Mouse (Mus musculus) liver, embryonic 16.5 days (tissue): ENCODE measurements around the gene Slmap. TPM values are rescaled to one million over a fixed set of nuclear protein-coding genes. Genes with fewer than 3 reads are reported as not detected.

Experiments
- ATAC-seq: fragments of 200-750 bp; cut with Nextera tagmentation; 2 replicates; pipeline ENCODE4 v1.8.0; 2017; ENCODE audit warnings: low read depth, mild to moderate bottlenecking, moderate number of reproducible peaks, moderate library complexity
- H3K27ac ChIP-seq: fragments of 300-500 bp; sonication (generic); 2 replicates; pipeline ENCODE4 v1.5.1; 2014; ENCODE audit warnings: mild to moderate bottlenecking, low read length
- H3K27me3 ChIP-seq: fragments of 300-500 bp; sonication (generic); 2 replicates; pipeline ENCODE4 v1.6.1; 2014; ENCODE audit warnings: low read depth, low read length, mixed read lengths; ENCODE audit not compliant: control insufficient read depth, insufficient read depth
- H3K36me3 ChIP-seq: fragments of 300-500 bp; sonication (generic); 2 replicates; pipeline ENCODE4 v1.6.1; 2014; ENCODE audit warnings: mild to moderate bottlenecking; ENCODE audit not compliant: control insufficient read depth, insufficient read depth
- H3K4me1 ChIP-seq: fragments of 300-500 bp; sonication (generic); 2 replicates; pipeline ENCODE4 v1.6.1; 2014; ENCODE audit warnings: low read depth, low read length, mixed read lengths; ENCODE audit not compliant: control insufficient read depth
- H3K4me2 ChIP-seq: fragments of 300-500 bp; sonication (generic); 2 replicates; pipeline ENCODE4 v1.6.1; 2014; ENCODE audit warnings: low read depth, low read length, mixed read lengths
- H3K4me3 ChIP-seq: fragments of 300-500 bp; sonication (generic); 2 replicates; pipeline ENCODE4 v1.5.1; 2014; ENCODE audit warnings: low read depth, mild to moderate bottlenecking, low read length
- H3K9ac ChIP-seq: fragments of 300-500 bp; sonication (generic); 2 replicates; pipeline ENCODE4 v1.6.1; 2014; ENCODE audit warnings: low read depth, low read length
- H3K9me3 ChIP-seq: fragments of 300-500 bp; sonication (generic); replicated peaks from 2 replicates; pipeline ENCODE4 v1.6.1; 2016; ENCODE audit warnings: low read length; ENCODE audit not compliant: control insufficient read depth
- WGBS: fragments of 180-500 bp; shearing (Covaris S2); extraction: QIAGEN DNeasy Blood & Tissue Kit; methylation state at CpG from one replicate; pipeline ENCODE4 v1.1.7; 2014; ENCODE audit not compliant: insufficient replicate concordance; 5-methylcytosine and 5-hydroxymethylcytosine counted together
- polyA plus RNA-seq: library from polyadenylated mRNA; unstranded; fragments of >200 nt; fragmentation: Nextera tagmentation; extraction: Ambion mirVana; gene quantifications from 2 replicates; pipeline ENCODE4 v1.2.1, GENCODE M21; 2015

The Slmap gene
- polyA plus RNA-seq, 1 experiment from 2014 or later, result 7.5 TPM

- Histone ChIP-seq H3K27me3 (no peaks in the 10 kb centered on the region), H3K4me2 (no peak overlapping the region), H3K36me3 (no peaks in the 10 kb centered on the region; the same call in 1 of the 2 replicates), H3K9ac (no peak overlapping the region), H3K9me3 (no peaks in the 10 kb centered on the region), H3K27ac (no peak overlapping the region), H3K4me1 (no peaks in the 10 kb centered on the region), H3K4me3 (no peak overlapping the region)
- 69% methylated on average over 2 of the region's 2 CpGs for WGBS
- no peak for ATAC-seq
Measured at GRCm38 (mm10) chr14:26441041-26441812, 93.5 kb downstream of the Slmap start.

- no peak for ATAC-seq
- no peak overlapping the region for H3K27ac ChIP-seq
- no peak overlapping the region for H3K9ac ChIP-seq
- H3K4me2 ChIP-seq, result no peak overlapping the region
- H3K4me3 ChIP-seq, result no peak overlapping the region
- H3K9me3 ChIP-seq, result no peaks in the 10 kb centered on the region
- no peaks in the 10 kb centered on the region for H3K4me1 ChIP-seq
- H3K36me3 ChIP-seq, result peaks cover 4% of the 10 kb centered on the region; the same call in 1 of the 2 replicates
- H3K27me3 ChIP-seq, result no peaks in the 10 kb centered on the region
Measured at GRCm38 (mm10) chr14:26439996-26440395, 94.7 kb downstream of the Slmap start.

GRCm38 (mm10) chr14:26437771-26438170 lies 97.0 kb downstream of the Slmap start:
- peaks cover 4% of the 10 kb centered on the region; the same call in 1 of the 2 replicates for H3K36me3 ChIP-seq
- ATAC-seq, result no peak
- no peaks in the 10 kb centered on the region for H3K27me3 ChIP-seq
- H3K4me2 ChIP-seq, result no peak overlapping the region
- no peak overlapping the region for H3K9ac ChIP-seq
- H3K4me1 ChIP-seq, result no peaks in the 10 kb centered on the region
- 34% methylated on average over 2 of the region's 2 CpGs for WGBS
- H3K27ac ChIP-seq, result no peak overlapping the region
- no peaks in the 10 kb centered on the region for H3K9me3 ChIP-seq
- no peak overlapping the region for H3K4me3 ChIP-seq

- no peaks in the 10 kb centered on the region for H3K9me3 ChIP-seq
- peaks cover 4% of the 10 kb centered on the region; the same call in 1 of the 2 replicates for H3K36me3 ChIP-seq
- no peaks in the 10 kb centered on the region for H3K4me1 ChIP-seq
- no peak overlapping the region for H3K27ac ChIP-seq
- no peak overlapping the region for H3K9ac ChIP-seq
- no peaks in the 10 kb centered on the region for H3K27me3 ChIP-seq
- H3K4me3 ChIP-seq, result no peak overlapping the region
- no peak for ATAC-seq
- H3K4me2 ChIP-seq, result no peak overlapping the region
Measured at GRCm38 (mm10) chr14:26436304-26436703, 98.4 kb downstream of the Slmap start.

GRCm38 (mm10) chr14:26432320-26432719 lies 102.4 kb downstream of the Slmap start:
- H3K4me2 ChIP-seq, result no peak overlapping the region
- no peaks in the 10 kb centered on the region for H3K4me1 ChIP-seq
- peaks cover 4% of the 10 kb centered on the region; the same call in 1 of the 2 replicates for H3K36me3 ChIP-seq
- H3K27ac ChIP-seq, result no peak overlapping the region
- 70% methylated on average over 2 of the region's 2 CpGs for WGBS
- no peaks in the 10 kb centered on the region for H3K27me3 ChIP-seq
- ATAC-seq, result no peak
- H3K4me3 ChIP-seq, result no peak overlapping the region
- no peak overlapping the region for H3K9ac ChIP-seq
- no peaks in the 10 kb centered on the region for H3K9me3 ChIP-seq

GRCm38 (mm10) chr14:26431919-26432318 lies 102.8 kb downstream of the Slmap start:
- Histone ChIP-seq H3K4me3 (no peak overlapping the region), H3K27ac (no peak overlapping the region), H3K9me3 (no peaks in the 10 kb centered on the region), H3K4me1 (no peaks in the 10 kb centered on the region), H3K4me2 (no peak overlapping the region), H3K9ac (no peak overlapping the region), H3K27me3 (no peaks in the 10 kb centered on the region), H3K36me3 (peaks cover 4% of the 10 kb centered on the region; the same call in 1 of the 2 replicates)
- no peak for ATAC-seq
- 91% methylated on average over 2 of the region's 2 CpGs for WGBS

GRCm38 (mm10) chr14:26420231-26420630 lies 114.5 kb downstream of the Slmap start:
- no peak overlapping the region for H3K27ac ChIP-seq
- H3K9me3 ChIP-seq, result no peaks in the 10 kb centered on the region
- WGBS, result 52% methylated on average over 2 of the region's 2 CpGs
- no peak overlapping the region for H3K4me2 ChIP-seq
- no peak overlapping the region for H3K4me3 ChIP-seq
- ATAC-seq, result no peak
- H3K27me3 ChIP-seq, result no peaks in the 10 kb centered on the region
- no peak overlapping the region for H3K9ac ChIP-seq
- no peaks in the 10 kb centered on the region for H3K4me1 ChIP-seq
- H3K36me3 ChIP-seq, result peaks cover 19% of the 10 kb centered on the region

- H3K27me3 ChIP-seq, result no peaks in the 10 kb centered on the region
- H3K4me3 ChIP-seq, result no peak overlapping the region
- H3K4me1 ChIP-seq, result no peaks in the 10 kb centered on the region
- 78% methylated on average over 5 of the region's 5 CpGs for WGBS
- no peak overlapping the region for H3K27ac ChIP-seq
- H3K9ac ChIP-seq, result no peak overlapping the region
- no peaks in the 10 kb centered on the region for H3K9me3 ChIP-seq
- peaks cover 19% of the 10 kb centered on the region for H3K36me3 ChIP-seq
- no peak overlapping the region for H3K4me2 ChIP-seq
- no peak for ATAC-seq
Measured at GRCm38 (mm10) chr14:26417956-26418355, 116.8 kb downstream of the Slmap start.

- peaks cover 15% of the 10 kb centered on the region for H3K36me3 ChIP-seq
- WGBS, result 72% methylated on average over 4 of the region's 4 CpGs
Measured at GRCm38 (mm10) chr14:26417088-26417487, 117.6 kb downstream of the Slmap start.

More at GRCm38 (mm10) chr14:26417088-26417487, 117.6 kb downstream of the Slmap start:
- H3K27ac ChIP-seq, result no peak overlapping the region
- H3K9ac ChIP-seq, result no peak overlapping the region
- H3K4me1 ChIP-seq, result no peaks in the 10 kb centered on the region
- no peak for ATAC-seq
- H3K27me3 ChIP-seq, result no peaks in the 10 kb centered on the region
- H3K9me3 ChIP-seq, result no peaks in the 10 kb centered on the region
- H3K4me3 ChIP-seq, result no peak overlapping the region
- no peak overlapping the region for H3K4me2 ChIP-seq
